In the genomic region with DNA sequence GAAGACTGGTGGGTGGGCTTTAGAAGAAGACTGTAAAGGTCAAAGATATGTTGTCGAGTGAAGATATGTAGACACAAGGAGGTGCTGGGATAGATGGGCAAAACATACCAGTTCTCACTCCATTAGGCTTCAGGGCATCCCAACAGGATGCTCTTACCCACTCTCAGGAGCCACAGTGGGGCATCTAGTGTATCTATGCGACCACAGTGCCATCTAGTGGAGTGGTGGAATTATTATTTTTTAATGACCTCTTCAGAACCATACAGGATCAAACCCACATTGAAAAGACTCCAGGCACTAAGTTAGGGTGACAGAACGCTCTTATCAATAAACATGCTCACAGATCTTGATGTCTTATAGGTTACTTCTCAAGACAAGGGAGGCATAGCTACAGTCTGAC, we compare ENCODE assay signal across 7 mouse cellular contexts.
A peak's percentile ranks its signal among the peaks of the same experiment; 100 is the strongest.
DNase-seq lines count a peak whose midpoint lies in the region; ATAC-seq and TF ChIP-seq lines count a peak whose summit lies in the region.

No protein-coding gene starts in this region.

- H3K9me3 ChIP-seq in embryonic facial prominence, embryonic 14.5 days (ENCODE audit: control insufficient read depth, low read length) = no peaks in the 10 kb centered on the region
- no peaks in the 10 kb centered on the region for H3K9me3 ChIP-seq in hindbrain, embryonic 16.5 days (ENCODE audit: control insufficient read depth, low read length)
- H3K9me3 ChIP-seq in limb, embryonic 13.5 days = no peaks in the 10 kb centered on the region
- H3K9me3 ChIP-seq in neural tube, embryonic 11.5 days (ENCODE audit: control insufficient read depth, low read length) = no peaks in the 10 kb centered on the region

- no peak overlapping the region for H3K4me3 ChIP-seq in bone marrow, adult 2 months (replicated peaks; ENCODE audit: control insufficient read depth, low read depth, low read length)
- no peak overlapping the region for H3K4me3 ChIP-seq in embryonic facial prominence, embryonic 14.5 days (ENCODE audit: low read depth, low read length)
- no peak overlapping the region for H3K4me3 ChIP-seq in hindbrain, embryonic 16.5 days (ENCODE audit: low read length)
- H3K4me3 ChIP-seq in limb, embryonic 13.5 days = no peak overlapping the region
- no peak overlapping the region for H3K4me3 ChIP-seq in neural tube, embryonic 11.5 days (ENCODE audit: low read depth, low read length)

- no peak overlapping the region for H3K27ac ChIP-seq in bone marrow, adult 2 months (ENCODE audit: control insufficient read depth, insufficient read depth, low read depth, low read length, poor library complexity)
- H3K27ac ChIP-seq in embryonic facial prominence, embryonic 14.5 days (replicated peaks; ENCODE audit: low read depth, low read length) = no peak overlapping the region
- no peak overlapping the region for H3K27ac ChIP-seq in hindbrain, embryonic 16.5 days (ENCODE audit: low read depth, low read length)
- H3K27ac ChIP-seq in limb, embryonic 13.5 days = peak overlapping the region; percentile 71; the same call in 1 of the 2 replicates
- H3K27ac ChIP-seq in neural tube, embryonic 11.5 days (ENCODE audit: low read depth, low read length) = no peak overlapping the region

- H3K9ac ChIP-seq in embryonic facial prominence, embryonic 14.5 days (ENCODE audit: low read depth, low read length) = no peak overlapping the region
- no peak overlapping the region for H3K9ac ChIP-seq in hindbrain, embryonic 16.5 days (ENCODE audit: low read depth, low read length)
- H3K9ac ChIP-seq in limb, embryonic 13.5 days = no peak overlapping the region
- no peak overlapping the region for H3K9ac ChIP-seq in neural tube, embryonic 11.5 days (ENCODE audit: low read length)

- H3K27me3 ChIP-seq in embryonic facial prominence, embryonic 14.5 days (replicated peaks; ENCODE audit: control insufficient read depth, insufficient read depth, low read length) = no peaks in the 10 kb centered on the region
- H3K27me3 ChIP-seq in hindbrain, embryonic 16.5 days (replicated peaks; ENCODE audit: control insufficient read depth, insufficient read depth, low read length) = no peaks in the 10 kb centered on the region
- H3K27me3 ChIP-seq in limb, embryonic 13.5 days = peaks cover 11% of the 10 kb centered on the region
- no peaks in the 10 kb centered on the region for H3K27me3 ChIP-seq in neural tube, embryonic 11.5 days (ENCODE audit: control insufficient read depth, insufficient read depth, low read length)

- H3K36me3 ChIP-seq in embryonic facial prominence, embryonic 14.5 days (ENCODE audit: control insufficient read depth, insufficient read depth, low read length) = no peaks in the 10 kb centered on the region
- no peaks in the 10 kb centered on the region for H3K36me3 ChIP-seq in hindbrain, embryonic 16.5 days (ENCODE audit: control insufficient read depth, insufficient read depth, low read length)
- H3K36me3 ChIP-seq in limb, embryonic 13.5 days = no peaks in the 10 kb centered on the region
- no peaks in the 10 kb centered on the region for H3K36me3 ChIP-seq in neural tube, embryonic 11.5 days (ENCODE audit: control insufficient read depth, insufficient read depth, low read length)

- TF ChIP-seq POLR2A in bone marrow, adult 2 months (IDR thresholded peaks at IDR 0.05; ENCODE audit: borderline replicate concordance, control insufficient read depth, low read depth, low read length) = no peak

- DNase-seq in 3134 (ENCODE audit: extremely low read depth, insufficient read length, low spot score) = peak; percentile 40
- peak; percentile 19 to 23 for DNase-seq in B cell, adult 2 months
- peak; percentile 85 for DNase-seq in embryonic facial prominence, embryonic 14.5 days (ENCODE audit: low spot score)
- DNase-seq in neural tube, embryonic 11.5 days (ENCODE audit: low spot score) = peak; percentile 57

- TF ChIP-seq CTCF in bone marrow, adult 2 months (IDR thresholded peaks at IDR 0.05; ENCODE audit: control insufficient read depth, insufficient read depth, low read length) = peak; percentile 38

- ATAC-seq in embryonic facial prominence, embryonic 14.5 days (ENCODE audit: low read depth) = peak; percentile 45
- peak; percentile 31; the same call in 1 of the 2 replicates for ATAC-seq in hindbrain, embryonic 16.5 days
- ATAC-seq in limb, embryonic 13.5 days (ENCODE audit: low FRiP score, low read depth) = peak; percentile 51; the same call in 1 of the 2 replicates
- ATAC-seq in neural tube, embryonic 11.5 days (ENCODE audit: insufficient read depth, low FRiP score, low TSS enrichment) = peak; percentile 23; the same call in 1 of the 2 replicates

- 34% methylated on average over 3 of the region's 3 CpGs for WGBS in bone marrow, adult 2 months
- WGBS in embryonic facial prominence, embryonic 14.5 days = 40% methylated on average over 3 of the region's 3 CpGs
- WGBS in hindbrain, embryonic 16.5 days = 52% methylated on average over 3 of the region's 3 CpGs
- WGBS in limb, embryonic 13.5 days = 30% methylated on average over 3 of the region's 3 CpGs
- 54% methylated on average over 3 of the region's 3 CpGs for WGBS in neural tube, embryonic 11.5 days

- no peaks in the 10 kb centered on the region for H3K4me1 ChIP-seq in bone marrow, adult 2 months (ENCODE audit: control insufficient read depth, insufficient read depth, low read length)
- H3K4me1 ChIP-seq in embryonic facial prominence, embryonic 14.5 days (ENCODE audit: control insufficient read depth, insufficient read depth, low read length) = peaks cover 38% of the 10 kb centered on the region
- no peaks in the 10 kb centered on the region; the same call in 1 of the 2 replicates for H3K4me1 ChIP-seq in hindbrain, embryonic 16.5 days (ENCODE audit: control insufficient read depth, insufficient read depth, low read depth, low read length)
- H3K4me1 ChIP-seq in limb, embryonic 13.5 days = peaks cover 56% of the 10 kb centered on the region
- peaks cover 13% of the 10 kb centered on the region; the same call in 1 of the 2 replicates for H3K4me1 ChIP-seq in neural tube, embryonic 11.5 days (ENCODE audit: control insufficient read depth, insufficient read depth, low read length)

- H3K4me2 ChIP-seq in embryonic facial prominence, embryonic 14.5 days (ENCODE audit: low read depth, low read length) = no peak overlapping the region
- no peak overlapping the region for H3K4me2 ChIP-seq in hindbrain, embryonic 16.5 days (ENCODE audit: low read length)
- no peak overlapping the region for H3K4me2 ChIP-seq in limb, embryonic 13.5 days (replicated peaks)
- no peak overlapping the region for H3K4me2 ChIP-seq in neural tube, embryonic 11.5 days (ENCODE audit: low read depth)

Comparison
In these comparisons a context has a peak if more than half of its experiments do, and no peak if none do; other contexts are left out.
1. DNase-seq: peak in every context shown above with its lines; median percentile 85 in embryonic facial prominence, embryonic 14.5 days; 57 in neural tube, embryonic 11.5 days; 40 in 3134; 21 in B cell, adult 2 months.